Mouse (Mus musculus): ENCODE data around the gene Ddx19a. TPM values are rescaled to one million over a fixed set of nuclear protein-coding genes. Genes with fewer than 3 reads are reported as not detected.
A peak's percentile ranks its signal among the peaks of the same experiment; 100 is the strongest.

Ddx19a gene
- total and polyA plus RNA-seq, 3 experiments = 23.1 to 107 (median 28.8) TPM

GRCm38 (mm10) chr8:111027391-111027937 is 29.9 kb upstream of the Ddx19a start:
- Histone ChIP-seq H3K9ac (ENCODE audit: insufficient read depth, low read depth) (peak overlapping the region; percentile 75), H3K4me2 (ENCODE audit: insufficient read depth, low read depth, poor library complexity, severe bottlenecking) (peak overlapping the region; percentile 94; the same call in 1 of the 2 replicates), H3K36me3 (replicated peaks in 1 of 2; ENCODE audit: control insufficient read depth in 1 of 2, insufficient read depth in 1 of 2, low read length in 1 of 2) (peaks cover 0 to 10% of the 10 kb centered on the region in 2 experiments), H3K4me1 (ENCODE audit: control insufficient read depth in 1 of 2, insufficient read depth in 2 of 2) (peaks cover 0 to 17% of the 10 kb centered on the region in 2 experiments; a peak in 2 of 4 replicates), H3K4me3 (replicated peaks in 1 of 3; ENCODE audit: low read depth in 2 of 3, low read length in 2 of 3, poor library complexity in 1 of 3) (peak overlapping the region; percentile 84 to 95 (median 90)), H3K9me3 (replicated peaks; ENCODE audit: low read length) (no peaks in the 10 kb centered on the region), H3K79me2 (replicated peaks; ENCODE audit: control insufficient read depth, extremely low read depth, insufficient read depth, poor library complexity, severe bottlenecking) (0 out of 2 replicates have a peak, but pooled peaks cover 4% of the 10 kb centered on the region), H3K27ac (ENCODE audit: insufficient read depth, low read depth) (peak overlapping the region; percentile 43), H3K27me3 (replicated peaks) (no peaks in the 10 kb centered on the region)
- in situ Hi-C loops (cut with MboI; ENCODE audit: low pct_ligation_motif_present, low pct_unique_long_range_greater_than_20kb, low sequenced_read_pairs) = no loop called here
- 0 out of 2 replicates have a peak, but pooled peaks have one; percentile 43 for TF ChIP-seq IRF4 (IDR thresholded peaks at IDR 0.05; ENCODE audit: low read depth, low read length)
- peak; percentile 29; the same call in 1 of the 2 replicates for TF ChIP-seq MAX (IDR thresholded peaks at IDR 0.05; ENCODE audit: low read length)
- TF ChIP-seq MXI1 (IDR thresholded peaks at IDR 0.05; ENCODE audit: low read depth, low read length) = peak; percentile 91
- no peak for TF ChIP-seq CTCF (conservative IDR thresholded peaks at IDR 0.05 in 1 of 2, IDR thresholded peaks at IDR 0.05 in 1 of 2; ENCODE audit: low read depth in 2 of 2, low read length in 2 of 2)
- TF ChIP-seq GABPA (IDR thresholded peaks at IDR 0.05; ENCODE audit: insufficient replicate concordance, low read depth, low read length) = peak; percentile 30; the same call in 1 of the 2 replicates
- TF ChIP-seq ZKSCAN1 (IDR thresholded peaks at IDR 0.05; ENCODE audit: borderline replicate concordance, low read depth, low read length) = no peak
- no peak for TF ChIP-seq RCOR1 (conservative IDR thresholded peaks at IDR 0.05; ENCODE audit: low read depth, low read length)
- TF ChIP-seq SMC3 (IDR thresholded peaks at IDR 0.05; ENCODE audit: low read depth, low read length) = no peak
- TF ChIP-seq SIN3A (IDR thresholded peaks at IDR 0.05; ENCODE audit: low read length) = peak; percentile 97
- TF ChIP-seq MAFK (IDR thresholded peaks at IDR 0.05; ENCODE audit: insufficient replicate concordance, low read length) = no peak
- no peak; the same call in 1 of the 2 replicates for TF ChIP-seq ZMIZ1 (IDR thresholded peaks at IDR 0.05; ENCODE audit: low read depth, low read length)
- peak; percentile 88 for TF ChIP-seq ELF1 (IDR thresholded peaks at IDR 0.05; ENCODE audit: low read depth, low read length)
- TF ChIP-seq USF2 (conservative IDR thresholded peaks at IDR 0.05; ENCODE audit: low read depth, low read length) = no peak
- no peak; the same call in 1 of the 2 replicates for TF ChIP-seq BHLHE40 (IDR thresholded peaks at IDR 0.05; ENCODE audit: low read depth, low read length)
- no peak for TF ChIP-seq JUN (IDR thresholded peaks at IDR 0.05; ENCODE audit: insufficient read depth, low read depth, low read length)
- TF ChIP-seq PAX5 (IDR thresholded peaks at IDR 0.05; ENCODE audit: low read length) = no peak
- TF ChIP-seq NELFE (IDR thresholded peaks at IDR 0.05; ENCODE audit: low read depth, low read length) = peak; percentile 73
- TF ChIP-seq HCFC1 (IDR thresholded peaks at IDR 0.05; ENCODE audit: low read depth, low read length) = peak; percentile 90
- no peak for TF ChIP-seq MAZ (IDR thresholded peaks at IDR 0.05; ENCODE audit: low read depth, low read length)
- peak; percentile 78 for TF ChIP-seq POLR2A (IDR thresholded peaks at IDR 0.05; ENCODE audit: low read depth, low read length)
- peak; percentile 70; the same call in 1 of the 2 replicates for TF ChIP-seq TBP (conservative IDR thresholded peaks at IDR 0.05; ENCODE audit: low read depth, low read length)
- TF ChIP-seq KAT2A (IDR thresholded peaks at IDR 0.05; ENCODE audit: insufficient replicate concordance, low read length) = peak; percentile 78; the same call in 1 of the 2 replicates
- no peak for TF ChIP-seq CHD1 (IDR thresholded peaks at IDR 0.05; ENCODE audit: low read depth, low read length)
- TF ChIP-seq MYC (IDR thresholded peaks at IDR 0.05; ENCODE audit: low read depth, low read length) = no peak
- no peak for TF ChIP-seq NRF1 (IDR thresholded peaks at IDR 0.05; ENCODE audit: low read depth, low read length)
- TF ChIP-seq RAD21 (IDR thresholded peaks at IDR 0.05; ENCODE audit: low read depth, low read length) = no peak
- no peak for TF ChIP-seq USF1 (IDR thresholded peaks at IDR 0.05; ENCODE audit: low read depth, low read length)
- peak; percentile 53; the same call in 1 of the 2 replicates for TF ChIP-seq UBTF (IDR thresholded peaks at IDR 0.05; ENCODE audit: low read depth, low read length)
- TF ChIP-seq ZNF384 (IDR thresholded peaks at IDR 0.05; ENCODE audit: low read depth, low read length) = no peak
- TF ChIP-seq MEF2A (IDR thresholded peaks at IDR 0.05; ENCODE audit: borderline replicate concordance, low read depth, low read length) = peak; percentile 35; the same call in 1 of the 2 replicates
- no peak for TF ChIP-seq CHD2 (IDR thresholded peaks at IDR 0.05; ENCODE audit: low read length)
- TF ChIP-seq E2F4 (IDR thresholded peaks at IDR 0.05; ENCODE audit: insufficient replicate concordance, low read depth, low read length) = no peak
- peak; percentile 83 for TF ChIP-seq TCF12 (IDR thresholded peaks at IDR 0.05; ENCODE audit: low read depth, low read length)
- TF ChIP-seq EP300 (IDR thresholded peaks at IDR 0.05; ENCODE audit: low read length) = no peak
- no peak for TF ChIP-seq ETS1 (conservative IDR thresholded peaks at IDR 0.05; ENCODE audit: low read depth, low read length)
- TF ChIP-seq JUND (conservative IDR thresholded peaks at IDR 0.05; ENCODE audit: low read depth, low read length) = no peak
- TF ChIP-seq POLR2AphosphoS2 (IDR thresholded peaks at IDR 0.05; ENCODE audit: low read depth, low read length) = 0 out of 2 replicates have a peak, but pooled peaks have one; percentile 65
- dilution Hi-C loops (cut with MboI; ENCODE audit: extremely low pct_ligation_motif_present, extremely low pct_unique_long_range_greater_than_20kb, low sequenced_read_pairs) = no loop called here
- DNase-seq (ENCODE audit: extremely low read depth) = peak; percentile 88

All from CH12.LX (cell line).